Mouse (Mus musculus) myocyte (in vitro differentiated cells): Measurements from ENCODE around the gene Mcl1.

ENCODE experiments used
- CEBPB ChIP-seq: IDR thresholded peaks from 2 replicates; pipeline ENCODE4 v1.6.1; 2011; ENCODE audit warnings: mild to moderate bottlenecking, moderate library complexity; ENCODE audit not compliant: poor library complexity, insufficient read depth, severe bottlenecking
- POLR2A ChIP-seq: IDR thresholded peaks from one replicate; pipeline ENCODE4 v1.6.1; 2011; ENCODE audit warnings: low read depth, mild to moderate bottlenecking, control low read depth, moderate library complexity; ENCODE audit not compliant: insufficient read length
- POLR2AphosphoS2 ChIP-seq: IDR thresholded peaks from one replicate; pipeline ENCODE4 v1.6.1; 2011; ENCODE audit warnings: low read depth, control low read depth; ENCODE audit not compliant: insufficient read length
- TCF3 ChIP-seq: IDR thresholded peaks from one replicate; pipeline ENCODE4 v1.6.1; 2011; ENCODE audit warnings: low read depth, control low read depth; ENCODE audit not compliant: insufficient read length
- USF1 ChIP-seq: IDR thresholded peaks from one replicate; pipeline ENCODE4 v1.6.1; 2011; ENCODE audit warnings: low read depth, mild to moderate bottlenecking, control low read depth, moderate library complexity

DNA sequence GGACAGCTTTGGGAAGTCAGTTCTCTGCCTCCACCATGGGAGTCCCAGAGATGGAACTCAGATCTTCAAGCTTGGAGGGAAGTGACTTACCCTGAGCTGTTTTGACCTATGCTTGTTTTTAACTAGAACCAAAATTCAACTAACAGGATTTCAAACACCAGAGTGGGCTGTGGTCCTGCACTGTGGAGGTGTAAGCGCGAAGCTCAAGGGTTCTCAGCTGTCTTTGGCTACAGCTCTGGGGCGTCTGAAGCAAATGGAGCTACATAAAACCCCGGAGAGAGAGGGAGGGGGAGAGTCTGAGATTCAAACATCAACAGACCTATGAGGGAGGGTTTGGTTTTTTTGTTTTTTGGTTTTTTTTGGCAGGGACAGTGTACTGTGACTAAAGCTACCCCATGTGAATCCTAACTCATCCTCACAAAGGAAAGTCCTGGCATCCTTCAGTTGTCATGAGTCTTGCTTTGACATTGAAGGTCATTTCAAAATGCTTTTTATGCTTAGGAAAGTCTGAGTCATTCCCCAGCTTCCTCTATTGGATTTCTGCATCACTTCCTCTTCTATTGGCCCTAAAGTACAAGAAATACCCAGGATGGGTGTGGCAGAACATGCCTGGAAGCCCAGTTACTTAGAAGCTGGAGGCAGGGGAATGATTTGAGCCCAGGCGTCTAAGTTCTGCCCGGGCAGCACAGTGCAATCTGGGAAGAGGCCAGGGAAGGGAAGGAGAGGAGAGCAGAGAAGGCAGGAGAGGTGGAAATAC, 8.1 kb upstream of the Mcl1 start:
- TF ChIP-seq POLR2A, result no peak
- no peak for TF ChIP-seq POLR2AphosphoS2
- TF ChIP-seq CEBPB, result no peak
- no peak for TF ChIP-seq TCF3
- TF ChIP-seq USF1, result no peak
